Mouse (Mus musculus): ENCODE results near the gene Rtp3.

Gene Rtp3

GRCm38 (mm10) chr9:110945343-110945742 is 45.0 kb downstream of the Rtp3 start:
- DNase-seq (ENCODE audit: low read depth, low spot score), result no peak

DNA sequence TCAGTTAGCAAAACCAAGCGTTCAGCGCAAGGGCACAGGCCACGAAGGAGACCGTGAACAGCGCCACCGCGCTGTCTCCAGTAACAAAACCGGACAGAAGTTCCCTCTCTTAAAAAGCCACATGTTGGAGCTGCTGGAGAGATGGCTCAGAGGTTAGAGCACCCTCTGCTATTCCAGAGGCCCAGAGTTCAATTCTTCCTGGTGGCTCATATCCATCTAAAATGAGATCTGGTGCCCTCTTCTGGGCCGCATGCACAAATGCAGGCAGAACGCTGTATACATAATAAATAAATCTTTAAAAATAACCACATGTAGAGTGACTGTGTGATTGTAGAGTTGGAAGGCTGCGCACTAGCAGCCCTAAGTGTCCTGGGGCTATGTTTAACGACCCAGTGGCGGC is 46.1 kb downstream of the Rtp3 start:
- DNase-seq (ENCODE audit: low read depth, low spot score), result no peak

- DNase-seq (ENCODE audit: low read depth, low spot score), result no peak
Observed at GRCm38 (mm10) chr9:110937506-110938490, 52.6 kb downstream of the Rtp3 start.

- DNase-seq (ENCODE audit: low read depth, low spot score), result no peak
Observed at GRCm38 (mm10) chr9:110935941-110936340, 54.4 kb downstream of the Rtp3 start.

Data from embryo, embryonic 11.5 days (tissue).